Mouse (Mus musculus): ENCODE measurements around the gene Calm1. TPM values are rescaled to one million over a fixed set of nuclear protein-coding genes. Genes with fewer than 3 reads are reported as not detected.

Gene Calm1
- polyA plus RNA-seq, 1 experiment = 1,469 TPM

- WGBS = 91% methylated on average over 2 of the region's 2 CpGs
- Histone ChIP-seq H3K36me3 (ENCODE audit: control insufficient read depth, insufficient read depth, low read length) (no peaks in the 10 kb centered on the region), H3K27ac (ENCODE audit: insufficient read depth, low read depth, low read length) (no peak overlapping the region), H3K4me1 (ENCODE audit: control insufficient read depth, insufficient read depth, insufficient read length, low read length) (peaks cover 3% of the 10 kb centered on the region; the same call in 1 of the 2 replicates), H3K27me3 (ENCODE audit: control insufficient read depth, insufficient read depth, low read length) (no peaks in the 10 kb centered on the region), H3K4me3 (ENCODE audit: low read depth, low read length) (no peak overlapping the region)
- TF ChIP-seq CTCF (IDR thresholded peaks at IDR 0.05; ENCODE audit: extremely low read depth, insufficient read length, insufficient replicate concordance, low read depth, low read length) (no peak), POLR2A (IDR thresholded peaks at IDR 0.05; ENCODE audit: low read depth, low read length) (no peak)
These were observed 56.3 kb downstream of the Calm1 start for GRCm38 (mm10) chr12:100255441-100255949.

- 78% methylated on average over 3 of the region's 3 CpGs for WGBS
- peaks cover 13% of the 10 kb centered on the region for H3K4me1 ChIP-seq (ENCODE audit: control insufficient read depth, insufficient read depth, insufficient read length, low read length)
- H3K4me3 ChIP-seq (ENCODE audit: low read depth, low read length) = no peak overlapping the region
- H3K36me3 ChIP-seq (ENCODE audit: control insufficient read depth, insufficient read depth, low read length) = no peaks in the 10 kb centered on the region
- H3K27ac ChIP-seq (ENCODE audit: insufficient read depth, low read depth, low read length) = no peak overlapping the region
- TF ChIP-seq POLR2A (IDR thresholded peaks at IDR 0.05; ENCODE audit: low read depth, low read length) (no peak), CTCF (IDR thresholded peaks at IDR 0.05; ENCODE audit: extremely low read depth, insufficient read length, insufficient replicate concordance, low read depth, low read length) (no peak)
- no peaks in the 10 kb centered on the region for H3K27me3 ChIP-seq (ENCODE audit: control insufficient read depth, insufficient read depth, low read length)
These were observed 58.5 kb downstream of the Calm1 start for GRCm38 (mm10) chr12:100257779-100258178.

Other genes with a start within 250 kb of the Calm1 start
- 0.20 and 0.38 TPM in 2 replicates for gene Kcnk13, start 234.9 kb upstream of the Calm1 start, polyA plus RNA-seq (2012; rRNA removed)
- gene Psmc1, start 89.3 kb upstream of the Calm1 start, polyA plus RNA-seq (2012; rRNA removed) = 12.8 and 20.0 TPM in 2 replicates
- gene Nrde2, start 39.8 kb upstream of the Calm1 start, polyA plus RNA-seq (2012; rRNA removed) = 2.0 and 5.4 TPM in 2 replicates